Mouse (Mus musculus) small intestine, adult 2 months (tissue): ENCODE results near the gene Gm17416. TPM values are rescaled to one million over a fixed set of nuclear protein-coding genes. Genes with fewer than 3 reads are reported as not detected.
A peak's percentile ranks its signal among the peaks of the same experiment; 100 is the strongest.

Source experiments
- H3K27ac ChIP-seq: fragments of 200-500 bp; 2 replicates; pipeline ENCODE4 v1.5.1; 2012; ENCODE audit warnings: low read depth, low read length, control low read depth, inconsistent platforms; ENCODE audit not compliant: insufficient read depth
- H3K27me3 ChIP-seq: fragments of 200-500 bp; 2 replicates; pipeline ENCODE4 v1.6.1; 2012; ENCODE audit warnings: mild to moderate bottlenecking, moderate library complexity, low read length, inconsistent platforms; ENCODE audit not compliant: control insufficient read depth, insufficient read depth
- H3K36me3 ChIP-seq: fragments of 200-500 bp; 2 replicates; pipeline ENCODE4 v1.6.1; 2012; ENCODE audit warnings: mild to moderate bottlenecking, low read length, control low read depth, inconsistent platforms; ENCODE audit not compliant: control insufficient read depth, insufficient read depth
- H3K4me1 ChIP-seq: fragments of 200-500 bp; 2 replicates; pipeline ENCODE4 v1.6.1; 2012; ENCODE audit warnings: low read length, inconsistent platforms, mixed read lengths; ENCODE audit not compliant: control insufficient read depth, insufficient read depth, insufficient read length
- H3K4me3 ChIP-seq: fragments of 200-500 bp; 2 replicates; pipeline ENCODE4 v1.5.1; 2012; ENCODE audit warnings: low read depth, mild to moderate bottlenecking, control low read depth, inconsistent platforms, low read length, moderate library complexity
- CTCF ChIP-seq: fragments of 200-500 bp; IDR thresholded peaks from 2 replicates; pipeline ENCODE4 v1.5.1; 2012; ENCODE audit warnings: low read depth, mild to moderate bottlenecking, control low read depth, inconsistent platforms, low read length, moderate library complexity, mixed read lengths; ENCODE audit not compliant: insufficient replicate concordance, insufficient read length; ENCODE audit errors: extremely low read depth
- POLR2A ChIP-seq: fragments of 200-500 bp; IDR thresholded peaks from 2 replicates; pipeline ENCODE4 v1.6.1; 2012; ENCODE audit warnings: low read depth, mild to moderate bottlenecking, control low read depth, inconsistent platforms, low read length, moderate library complexity
- WGBS: fragments of 180-500 bp; shearing (Covaris S2); methylation state at CpG from one replicate; pipeline ENCODE4 v1.1.7; 2018; 5-methylcytosine and 5-hydroxymethylcytosine counted together
- polyA plus RNA-seq: library from polyadenylated mRNA; depleted of rRNA; stranded (reverse); fragments of >200 nt; gene quantifications from 2 replicates; pipeline ENCODE4 v1.2.3, GENCODE M21; 2012; rRNA removed

The Gm17416 gene
- polyA plus RNA-seq: not detected in 2 replicates

DNA sequence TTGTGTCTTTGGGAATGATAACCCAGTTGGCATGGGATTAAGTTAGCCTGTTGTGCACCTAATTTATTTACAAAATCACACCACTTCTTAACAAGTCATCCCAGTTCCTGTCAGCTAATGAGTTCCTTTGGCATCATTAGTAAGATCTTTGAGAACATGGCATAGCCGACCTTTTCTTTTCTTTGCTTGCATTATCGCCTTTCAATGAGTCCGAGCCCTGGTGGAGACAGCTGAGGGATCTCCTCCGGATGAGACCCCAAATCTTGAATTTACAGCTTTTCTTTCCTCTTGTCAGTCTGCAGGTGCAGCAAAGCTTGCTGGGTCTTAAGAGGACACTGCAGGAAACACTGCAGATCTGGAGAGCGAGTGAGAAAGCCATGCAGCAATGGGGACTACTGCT lies at the start of gene Gm17416:
Gm17416 (plus strand) TSS at position 301 of the 400 bp plus-strand sequence.
- H3K4me1 ChIP-seq: no peaks in the 10 kb centered on the region
- WGBS: 94% methylated on average over 5 of the region's 5 CpGs

GRCm38 (mm10) chr2:152539944-152540710 lies 29.0 kb upstream of the Gm17416 start, which contains the start of gene Defb29:
Gene Defb29 (minus strand): TSS chr2:152540098.
- no peaks in the 10 kb centered on the region for H3K36me3 ChIP-seq
- no peaks in the 10 kb centered on the region for H3K27me3 ChIP-seq
- WGBS: 34% methylated on average over 13 of the region's 13 CpGs
- TF ChIP-seq CTCF: no peak
- no peak for TF ChIP-seq POLR2A
- no peaks in the 10 kb centered on the region for H3K4me1 ChIP-seq
- no peak within 1 kb of the TSS for H3K27ac ChIP-seq
- H3K4me3 ChIP-seq: no peak within 1 kb of the TSS

More for the DNA sequence above, at the start of gene Gm17416:
- Histone ChIP-seq H3K27ac (no peak within 1 kb of the TSS), H3K4me3 (no peak within 1 kb of the TSS), H3K36me3 (no peaks in the 10 kb centered on the region), H3K27me3 (peaks cover 2% of the 10 kb centered on the region; the same call in 1 of the 2 replicates)
- TF ChIP-seq CTCF (no peak), POLR2A (no peak)

DNA sequence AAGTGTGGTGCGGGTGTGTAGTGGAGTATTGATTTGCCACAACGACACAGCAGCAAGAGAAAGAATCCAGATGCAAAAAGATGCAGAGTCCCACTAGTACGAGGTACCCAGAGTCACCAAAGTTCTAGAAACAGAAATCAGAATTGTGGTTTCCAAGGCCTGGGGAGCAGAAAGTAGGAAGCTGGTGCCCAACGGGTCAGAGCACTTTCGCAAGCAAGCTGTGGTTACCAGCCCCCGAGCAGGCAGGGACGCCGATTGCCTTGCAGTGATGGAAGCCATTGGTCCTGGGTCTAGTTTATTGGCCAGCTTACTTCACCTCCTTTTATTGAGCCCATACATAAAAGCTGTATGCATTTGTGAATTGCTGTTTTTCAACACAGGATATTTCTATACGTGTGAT lies 27.2 kb upstream of the Gm17416 start:
- no peaks in the 10 kb centered on the region for H3K36me3 ChIP-seq
- 75% methylated on average over 9 of the region's 9 CpGs for WGBS
- H3K27ac ChIP-seq: no peak overlapping the region
- no peaks in the 10 kb centered on the region for H3K27me3 ChIP-seq
- H3K4me3 ChIP-seq: no peak overlapping the region
- TF ChIP-seq CTCF (no peak), POLR2A (no peak)
- no peaks in the 10 kb centered on the region for H3K4me1 ChIP-seq

GRCm38 (mm10) chr2:152542897-152543296 lies 26.2 kb upstream of the Gm17416 start:
- no peak for TF ChIP-seq POLR2A
- TF ChIP-seq CTCF: peak; percentile 8; the same call in 1 of the 2 replicates
- no peak overlapping the region for H3K4me3 ChIP-seq
- H3K27ac ChIP-seq: no peak overlapping the region
- no peaks in the 10 kb centered on the region for H3K36me3 ChIP-seq
- WGBS: 81% methylated on average over 2 of the region's 2 CpGs
- H3K27me3 ChIP-seq: no peaks in the 10 kb centered on the region
- H3K4me1 ChIP-seq: no peaks in the 10 kb centered on the region

- Histone ChIP-seq H3K27me3 (no peaks in the 10 kb centered on the region), H3K4me3 (no peak overlapping the region), H3K36me3 (no peaks in the 10 kb centered on the region), H3K4me1 (no peaks in the 10 kb centered on the region), H3K27ac (no peak overlapping the region)
- TF ChIP-seq POLR2A (no peak), CTCF (no peak)
- 26% methylated on average over 4 of the region's 4 CpGs for WGBS
Measured at GRCm38 (mm10) chr2:152543478-152543877, 25.7 kb upstream of the Gm17416 start.

DNA sequence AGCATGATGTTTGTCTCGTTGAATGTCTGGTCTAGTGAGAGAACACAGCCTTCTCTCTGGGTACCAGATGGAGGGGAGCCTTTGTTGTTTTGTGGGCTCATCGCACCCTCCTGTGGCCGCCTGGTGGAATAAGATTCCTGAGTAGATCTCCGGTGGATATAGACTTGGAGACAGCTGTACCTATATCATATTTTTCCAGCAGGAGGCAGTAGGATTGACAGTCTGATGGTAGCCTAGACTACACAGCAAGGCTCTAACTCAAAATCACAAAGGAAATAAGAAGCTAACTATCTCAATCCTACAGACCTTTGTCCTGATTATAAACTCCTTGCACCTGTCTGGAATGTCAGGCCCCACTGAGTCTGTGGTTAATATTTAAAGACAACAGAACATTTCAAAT lies 24.4 kb upstream of the Gm17416 start:
- Histone ChIP-seq H3K27ac (no peak overlapping the region), H3K36me3 (no peaks in the 10 kb centered on the region), H3K4me1 (no peaks in the 10 kb centered on the region), H3K4me3 (no peak overlapping the region), H3K27me3 (no peaks in the 10 kb centered on the region)
- WGBS: 4% methylated on average over 4 of the region's 4 CpGs
- TF ChIP-seq CTCF: peak; percentile 44; the same call in 1 of the 2 replicates
- no peak for TF ChIP-seq POLR2A

DNA sequence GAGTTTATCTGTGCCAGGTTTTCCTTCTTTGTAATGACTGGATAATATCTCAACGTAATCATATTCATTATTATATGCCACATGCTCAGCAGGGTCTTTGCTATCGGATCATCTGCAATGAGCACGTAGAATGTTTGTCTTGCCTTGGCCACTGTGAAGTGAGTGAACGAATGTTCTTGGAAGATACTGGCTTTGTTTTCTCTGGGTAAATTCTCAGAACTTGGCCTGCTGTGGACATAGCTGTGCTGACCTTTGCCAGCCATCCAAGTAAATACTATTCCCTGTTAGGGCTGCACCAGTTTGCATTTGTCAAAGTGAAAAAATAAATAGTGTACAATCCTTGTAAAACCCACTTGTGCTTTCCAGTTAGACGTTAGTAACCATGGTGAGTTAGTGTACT lies 21.0 kb upstream of the Gm17416 start:
- no peak overlapping the region for H3K27ac ChIP-seq

DNA sequence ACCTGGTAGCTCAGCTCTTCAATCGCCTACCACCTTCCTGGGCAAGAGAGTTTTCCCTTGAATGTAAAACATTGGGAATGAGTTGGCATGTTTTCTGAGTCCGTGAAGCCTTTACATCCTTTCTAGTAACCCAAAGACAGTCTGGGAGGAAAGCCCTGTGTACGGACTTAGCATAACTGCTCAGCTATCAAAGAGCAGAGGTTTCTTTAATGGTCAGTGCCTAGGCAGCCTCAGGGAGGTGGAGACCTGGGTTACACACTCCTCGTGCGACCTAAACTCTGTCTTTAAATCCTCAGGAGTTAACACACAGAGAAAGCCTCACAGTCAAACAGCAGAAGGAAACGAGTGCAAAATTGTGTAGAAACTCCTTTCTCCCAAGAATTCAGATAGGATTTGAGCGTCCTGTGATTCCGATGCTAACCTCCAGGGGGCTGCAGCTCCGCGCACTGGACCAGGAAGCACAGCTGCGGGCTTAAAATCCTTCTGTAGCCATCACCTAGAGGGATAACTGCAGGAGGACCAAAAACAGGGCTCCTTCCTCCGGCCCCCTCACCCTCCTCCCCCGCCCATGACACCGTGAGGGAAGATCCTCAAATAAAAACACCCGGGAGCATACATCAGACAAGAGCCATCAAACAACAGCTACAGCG lies 15.2 kb upstream of the Gm17416 start:
- Histone ChIP-seq H3K4me1 (no peaks in the 10 kb centered on the region), H3K36me3 (no peaks in the 10 kb centered on the region), H3K4me3 (no peak overlapping the region), H3K27ac (no peak overlapping the region), H3K27me3 (no peaks in the 10 kb centered on the region)
- no peak for TF ChIP-seq POLR2A
- TF ChIP-seq CTCF: peak; percentile 73; the same call in 1 of the 2 replicates
- 16% methylated on average over 16 of the region's 16 CpGs for WGBS

More for the DNA sequence above, 21.0 kb upstream of the Gm17416 start:
- Histone ChIP-seq H3K4me1 (no peaks in the 10 kb centered on the region), H3K4me3 (no peak overlapping the region), H3K36me3 (no peaks in the 10 kb centered on the region), H3K27me3 (no peaks in the 10 kb centered on the region)
- no peak for TF ChIP-seq POLR2A
- no peak for TF ChIP-seq CTCF
- WGBS: 81% methylated on average over 5 of the region's 5 CpGs
